Mouse (Mus musculus) ES-E14 (cell line): ENCODE data around the gene Tex44.

Source experiments
- CHD2 ChIP-seq: IDR thresholded peaks from 2 replicates; pipeline ENCODE4 v1.6.1; 2014; ENCODE audit warnings: mild to moderate bottlenecking, low read depth, low read length, inconsistent platforms
- HCFC1 ChIP-seq: IDR thresholded peaks from 2 replicates; pipeline ENCODE4 v1.6.1; 2012; ENCODE audit warnings: low read length, inconsistent platforms, borderline replicate concordance; ENCODE audit not compliant: insufficient read depth
- MAFK ChIP-seq: IDR thresholded peaks from 2 replicates; pipeline ENCODE4 v1.6.1; 2014; ENCODE audit warnings: mild to moderate bottlenecking, low read depth, low read length, inconsistent platforms; ENCODE audit not compliant: insufficient read depth
- ZC3H11A ChIP-seq: IDR thresholded peaks from 2 replicates; pipeline ENCODE4 v1.6.1; 2012; ENCODE audit warnings: low read depth, mild to moderate bottlenecking, inconsistent platforms, low read length, borderline replicate concordance
- ZNF384 ChIP-seq: IDR thresholded peaks from 2 replicates; pipeline ENCODE4 v1.6.1; 2012; ENCODE audit warnings: low read depth, low read length, inconsistent platforms

GRCm38 (mm10) chr1:86406313-86406712, 19.8 kb upstream of the Tex44 start:
- no peak for TF ChIP-seq ZC3H11A
- TF ChIP-seq CHD2, result no peak
- no peak for TF ChIP-seq HCFC1
- TF ChIP-seq ZNF384, result no peak
- no peak for TF ChIP-seq MAFK
